In genomic region chr7:105404268-105404667, GRCm38 (mm10) we compare ENCODE assay signal across 21 mouse cellular contexts. TPM values are rescaled to one million over a fixed set of nuclear protein-coding genes. Genes with fewer than 3 reads are reported as not detected.
"Had no signal": no experiment of that assay in that cellular context is flagged by ENCODE, and none has a peak within 500 bp of the region (broad histone marks: within the 10 kb centered on the region; RNA-seq: fewer than 3 reads in every experiment).

Cnga4 (plus strand) TSS chr7:105404568.

- H3K4me1 ChIP-seq: neural tube, embryonic 12.5 days had no signal

- H3K9me3 ChIP-seq: liver, embryonic 15.5 days; lung, embryonic 15.5 days; megakaryocyte, embryonic 14.5 days; midbrain, embryonic 13.5 days; midbrain, embryonic 15.5 days; neural tube, embryonic 12.5 days; stomach, embryonic 15.5 days had no signal

- H3K9ac ChIP-seq: liver, embryonic 15.5 days; liver, postnatal 0 days; lung, embryonic 15.5 days; midbrain, embryonic 13.5 days; midbrain, embryonic 15.5 days; neural tube, embryonic 12.5 days; stomach, embryonic 15.5 days had no signal

- H3K36me3 ChIP-seq: liver, embryonic 15.5 days; lung, embryonic 15.5 days; midbrain, embryonic 13.5 days; midbrain, embryonic 15.5 days; neural tube, embryonic 12.5 days; stomach, embryonic 15.5 days had no signal

- H3K27ac ChIP-seq: liver, embryonic 15.5 days; lung, embryonic 15.5 days; macrophage; midbrain, embryonic 13.5 days; midbrain, embryonic 15.5 days; neural tube, embryonic 12.5 days; stomach, embryonic 15.5 days; stomach, postnatal 0 days had no signal

- DNase-seq: liver, postnatal 0 days; lung, adult 2 months; lung, postnatal 14 days; lung, postnatal 36 days; right cerebral cortex, postnatal 14 days; thymus, adult 2 months; thymus, postnatal 25 days; thymus, postnatal 4 days had no signal

- H3K27me3 ChIP-seq: lung, embryonic 15.5 days; midbrain, embryonic 13.5 days; midbrain, embryonic 15.5 days; neural tube, embryonic 12.5 days; stomach, embryonic 15.5 days had no signal

- H3K4me3 ChIP-seq: liver, embryonic 15.5 days; lung, embryonic 15.5 days; megakaryocyte, embryonic 14.5 days; midbrain, embryonic 13.5 days; midbrain, embryonic 15.5 days; neural tube, embryonic 12.5 days; stomach, embryonic 15.5 days had no signal

- ATAC-seq: liver, postnatal 0 days; lung, postnatal 0 days; midbrain, embryonic 13.5 days; midbrain, embryonic 15.5 days had no signal

- H3K4me2 ChIP-seq: liver, embryonic 15.5 days; lung, embryonic 15.5 days; midbrain, embryonic 11.5 days; midbrain, embryonic 13.5 days; midbrain, embryonic 15.5 days; neural tube, embryonic 12.5 days; stomach, embryonic 15.5 days had no signal

RNA-seq across cellular contexts. Expression of gene Cnga4, which starts in this region (rescaled TPM):
- polyA plus RNA-seq: liver, embryonic 15.5 days; liver, postnatal 0 days; lung, embryonic 15.5 days; lung, postnatal 0 days; macrophage; midbrain, embryonic 11.5 days; midbrain, embryonic 13.5 days; neural tube, embryonic 14.5 days; spleen, adult 2 months; stomach, embryonic 15.5 days; stomach, postnatal 0 days had no signal
